Mouse (Mus musculus): Measurements from ENCODE around the gene Cecr2. TPM values are rescaled to one million over a fixed set of nuclear protein-coding genes. Genes with fewer than 3 reads are reported as not detected.
"Not testable (repeated sequence)": the region's sequence is repeated elsewhere in the genome, so short reads cannot be mapped to it uniquely, and the experiment has no call there.

The Cecr2 gene
- polyA plus RNA-seq, 1 experiment from 2014 or later: 2.1 TPM

DNA sequence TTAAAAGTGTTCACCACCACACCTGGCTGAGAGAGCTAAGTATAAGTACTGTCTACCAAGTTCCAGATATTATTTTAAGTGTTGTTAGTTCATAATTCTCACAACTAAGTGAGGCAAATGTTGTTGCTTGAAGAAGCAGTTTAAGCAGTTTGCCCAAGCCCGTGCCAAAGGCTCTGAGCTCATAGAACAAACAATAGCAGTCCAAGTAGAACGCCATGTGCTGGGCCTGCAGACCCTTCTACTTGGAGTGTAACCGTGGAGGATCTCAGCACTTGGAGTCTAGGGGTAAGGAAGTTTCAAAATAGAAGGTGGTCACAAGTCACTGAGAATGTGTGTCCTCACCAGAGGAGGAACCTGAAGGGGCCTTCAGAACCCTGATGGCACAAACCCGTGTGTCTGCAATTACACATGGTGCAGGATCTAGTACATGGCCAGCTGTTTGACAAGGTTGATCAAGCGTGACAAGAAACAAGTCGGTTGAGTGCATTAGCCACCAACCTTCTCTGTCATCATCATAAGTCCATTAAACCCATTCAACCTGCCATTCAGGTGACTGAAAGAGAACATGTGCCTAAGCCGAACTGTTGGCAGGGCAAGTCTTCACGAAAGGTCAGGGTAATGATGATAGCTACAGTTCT is 30.7 kb upstream of the Cecr2 start:
- H3K9ac ChIP-seq (ENCODE audit: low read length): no peak overlapping the region
- no peaks in the 10 kb centered on the region for H3K4me1 ChIP-seq (ENCODE audit: control insufficient read depth in 2 of 2, insufficient read depth in 2 of 2, low read length in 2 of 2)
- no peaks in the 10 kb centered on the region for H3K36me3 ChIP-seq (ENCODE audit: control insufficient read depth, insufficient read depth, low read length)
- H3K27ac ChIP-seq (replicated peaks in 1 of 2; ENCODE audit: control insufficient read depth in 1 of 2, insufficient read depth in 1 of 2, low read depth in 2 of 2, low read length in 2 of 2): no peak overlapping the region
- H3K27me3 ChIP-seq (ENCODE audit: control insufficient read depth, insufficient read depth, low read length): no peaks in the 10 kb centered on the region
- no peak overlapping the region for H3K4me2 ChIP-seq (ENCODE audit: low read length)
- H3K4me3 ChIP-seq (ENCODE audit: control insufficient read depth in 1 of 2, insufficient read depth in 1 of 2, low read depth in 1 of 2, low read length in 2 of 2): no peak overlapping the region
- no peaks in the 10 kb centered on the region for H3K9me3 ChIP-seq (ENCODE audit: control insufficient read depth, low read length)
- WGBS: 83% methylated on average over 8 of the region's 8 CpGs
- ATAC-seq (ENCODE audit: insufficient number of reproducible peaks, insufficient read depth, low FRiP score, low read depth): no peak

DNA sequence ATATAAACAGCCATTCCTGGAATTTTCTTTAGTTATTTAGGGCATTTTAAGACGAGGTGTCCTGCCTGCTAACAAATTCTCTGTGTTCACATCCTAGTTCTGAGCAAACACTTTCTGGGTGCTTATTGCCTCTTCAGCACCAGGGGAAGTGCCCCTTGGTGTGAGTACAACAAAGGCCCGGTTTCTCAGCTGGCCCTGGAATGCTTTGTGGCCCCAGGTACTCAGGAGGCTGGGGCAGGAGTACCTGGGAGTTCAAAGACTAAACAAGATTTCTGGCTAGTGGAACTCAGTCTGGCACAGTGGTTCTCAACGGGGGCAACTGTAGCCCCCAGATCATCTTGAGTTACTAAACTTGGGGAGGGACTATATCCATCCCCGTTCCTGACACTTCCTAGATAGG is 26.6 kb upstream of the Cecr2 start:
- H3K4me1 ChIP-seq (ENCODE audit: control insufficient read depth in 2 of 2, insufficient read depth in 2 of 2, low read length in 2 of 2): peaks cover 0 to 4% of the 10 kb centered on the region in 2 experiments; a peak in 1 of 4 replicates
- WGBS: 48% methylated on average over 4 of the region's 4 CpGs
- no peaks in the 10 kb centered on the region for H3K27me3 ChIP-seq (ENCODE audit: control insufficient read depth, insufficient read depth, low read length)
- no peak overlapping the region for H3K9ac ChIP-seq (ENCODE audit: low read length)
- no peaks in the 10 kb centered on the region for H3K9me3 ChIP-seq (ENCODE audit: control insufficient read depth, low read length)
- ATAC-seq (ENCODE audit: insufficient number of reproducible peaks, insufficient read depth, low FRiP score, low read depth): no peak
- H3K4me2 ChIP-seq (ENCODE audit: low read length): no peak overlapping the region
- H3K36me3 ChIP-seq (ENCODE audit: control insufficient read depth, insufficient read depth, low read length): no peaks in the 10 kb centered on the region
- H3K27ac ChIP-seq (replicated peaks in 1 of 2; ENCODE audit: control insufficient read depth in 1 of 2, insufficient read depth in 1 of 2, low read depth in 2 of 2, low read length in 2 of 2): no peak overlapping the region
- H3K4me3 ChIP-seq (ENCODE audit: control insufficient read depth in 1 of 2, insufficient read depth in 1 of 2, low read depth in 1 of 2, low read length in 2 of 2): no peak overlapping the region

DNA sequence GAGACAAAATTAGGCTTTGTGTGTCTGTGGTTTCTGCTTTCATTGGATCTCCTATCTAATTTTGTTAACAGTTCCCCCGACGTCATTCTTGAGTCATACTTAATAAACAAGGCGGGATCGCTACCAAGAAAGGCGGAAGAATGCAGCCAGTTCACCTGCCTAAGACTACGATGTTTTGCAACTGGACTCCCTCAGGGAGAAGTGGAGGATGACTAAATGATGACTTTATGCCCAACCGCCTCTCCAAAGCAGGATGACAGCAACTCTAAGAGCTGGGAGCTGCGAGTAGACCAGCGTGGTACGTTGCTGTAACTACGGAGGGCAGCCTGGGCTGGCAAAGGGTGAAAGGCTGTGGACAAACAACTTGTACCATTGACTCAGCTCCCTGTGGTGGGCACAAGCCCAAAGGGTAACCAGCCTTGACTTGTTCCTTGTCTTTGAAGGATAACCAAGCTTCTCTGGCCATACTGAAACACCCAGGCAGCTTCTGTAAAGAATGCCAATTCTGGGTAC is 24.2 kb upstream of the Cecr2 start:
- no peak overlapping the region for H3K4me2 ChIP-seq (ENCODE audit: low read length)
- 90% methylated on average over 11 of the region's 11 CpGs for WGBS
- no peak overlapping the region for H3K4me3 ChIP-seq (ENCODE audit: control insufficient read depth in 1 of 2, insufficient read depth in 1 of 2, low read depth in 1 of 2, low read length in 2 of 2)
- ATAC-seq (ENCODE audit: insufficient number of reproducible peaks, insufficient read depth, low FRiP score, low read depth): no peak
- H3K4me1 ChIP-seq (ENCODE audit: control insufficient read depth in 2 of 2, insufficient read depth in 2 of 2, low read length in 2 of 2): peaks cover 0 to 4% of the 10 kb centered on the region in 2 experiments; a peak in 1 of 4 replicates
- H3K27me3 ChIP-seq (ENCODE audit: control insufficient read depth, insufficient read depth, low read length): no peaks in the 10 kb centered on the region
- no peaks in the 10 kb centered on the region for H3K9me3 ChIP-seq (ENCODE audit: control insufficient read depth, low read length)
- no peaks in the 10 kb centered on the region for H3K36me3 ChIP-seq (ENCODE audit: control insufficient read depth, insufficient read depth, low read length)
- no peak overlapping the region for H3K27ac ChIP-seq (replicated peaks in 1 of 2; ENCODE audit: control insufficient read depth in 1 of 2, insufficient read depth in 1 of 2, low read depth in 2 of 2, low read length in 2 of 2)
- H3K9ac ChIP-seq (ENCODE audit: low read length): no peak overlapping the region

DNA sequence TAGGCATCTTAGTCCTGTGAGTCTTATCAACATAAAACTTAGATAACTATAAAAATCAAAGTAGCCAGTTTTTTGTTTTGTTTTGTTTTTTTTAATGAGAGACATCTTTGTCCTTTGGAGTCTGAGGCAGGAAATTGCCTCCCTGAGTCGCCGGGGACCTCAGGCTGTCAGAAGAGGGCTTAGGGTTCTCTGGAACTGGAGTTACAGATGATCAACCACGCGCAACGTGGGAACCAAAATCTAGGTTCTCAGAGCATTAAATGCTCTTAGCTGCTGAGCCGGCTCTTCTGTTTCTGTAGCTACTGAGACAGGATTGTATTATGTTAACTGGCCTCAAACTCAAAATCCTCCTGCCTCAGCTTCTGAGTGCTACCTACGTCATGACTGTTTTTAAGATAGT is 22.4 kb upstream of the Cecr2 start:
- Histone ChIP-seq H3K36me3 (ENCODE audit: control insufficient read depth, insufficient read depth, low read length) (no peaks in the 10 kb centered on the region), H3K27me3 (ENCODE audit: control insufficient read depth, insufficient read depth, low read length) (no peaks in the 10 kb centered on the region), H3K4me3 (ENCODE audit: control insufficient read depth in 1 of 2, insufficient read depth in 1 of 2, low read depth in 1 of 2, low read length in 2 of 2) (no peak overlapping the region), H3K27ac (replicated peaks in 1 of 2; ENCODE audit: control insufficient read depth in 1 of 2, insufficient read depth in 1 of 2, low read depth in 2 of 2, low read length in 2 of 2) (no peak overlapping the region), H3K9me3 (ENCODE audit: control insufficient read depth, low read length) (no peaks in the 10 kb centered on the region), H3K4me2 (ENCODE audit: low read length) (no peak overlapping the region), H3K9ac (ENCODE audit: low read length) (no peak overlapping the region), H3K4me1 (ENCODE audit: control insufficient read depth in 2 of 2, insufficient read depth in 2 of 2, low read length in 2 of 2) (peaks cover 5 to 7% of the 10 kb centered on the region in 2 experiments; a peak in 2 of 4 replicates)
- ATAC-seq (ENCODE audit: insufficient number of reproducible peaks, insufficient read depth, low FRiP score, low read depth): no peak
- 69% methylated on average over 7 of the region's 7 CpGs for WGBS

DNA sequence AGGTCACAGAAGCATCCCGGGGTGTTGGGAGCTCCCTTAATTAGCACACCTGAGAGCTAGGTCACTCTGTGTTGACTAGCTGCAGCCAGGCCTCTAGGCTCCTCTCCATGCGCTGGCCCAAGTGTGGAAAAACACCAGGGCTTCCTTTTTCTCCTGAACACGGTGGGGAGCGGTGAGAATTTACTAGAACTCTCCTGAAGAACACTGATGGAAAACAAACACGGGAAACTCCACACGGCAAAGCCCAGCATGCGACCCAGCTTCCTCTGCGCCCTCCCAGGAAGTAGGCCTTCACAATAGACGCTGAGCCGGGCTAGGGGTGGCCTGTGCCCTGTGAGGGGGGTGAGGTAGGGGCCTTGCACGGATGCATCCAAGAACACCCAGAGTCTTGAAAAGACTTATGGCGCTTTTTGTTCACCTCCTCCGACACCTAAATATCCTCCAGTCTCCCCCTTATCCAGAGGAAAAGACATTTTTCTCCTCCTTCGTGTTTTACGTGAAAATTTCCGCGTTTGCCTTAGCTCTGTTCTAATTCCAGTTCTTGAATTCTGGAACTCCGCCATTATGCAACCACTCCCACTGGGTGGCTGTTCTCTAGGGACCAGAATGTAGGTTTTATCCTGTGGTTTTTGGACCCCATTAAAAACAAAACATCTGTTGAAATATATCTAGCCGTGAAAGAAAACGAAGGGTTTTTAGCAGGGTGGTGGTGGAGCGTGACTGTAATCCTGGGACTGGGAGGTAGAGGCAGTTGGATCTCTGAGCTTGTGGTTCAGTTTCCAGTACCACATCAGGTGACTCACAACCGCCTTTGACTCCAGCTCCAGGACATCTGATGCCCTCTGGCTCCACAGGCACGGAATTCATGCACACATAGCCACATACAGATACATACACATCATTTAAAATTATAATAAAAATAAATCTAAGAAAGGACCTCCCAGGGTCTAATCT is 21.5 kb upstream of the Cecr2 start:
- Histone ChIP-seq H3K27me3 (ENCODE audit: control insufficient read depth, insufficient read depth, low read length) (no peaks in the 10 kb centered on the region), H3K27ac (replicated peaks in 1 of 2; ENCODE audit: control insufficient read depth in 1 of 2, insufficient read depth in 1 of 2, low read depth in 2 of 2, low read length in 2 of 2) (0 out of 4 replicates have a peak overlapping the region, but pooled peaks of 1 of the 2 experiments have one; percentile 22), H3K9me3 (ENCODE audit: control insufficient read depth, low read length) (no peaks in the 10 kb centered on the region), H3K4me3 (ENCODE audit: control insufficient read depth in 1 of 2, insufficient read depth in 1 of 2, low read depth in 1 of 2, low read length in 2 of 2) (no peak overlapping the region), H3K4me2 (ENCODE audit: low read length) (no peak overlapping the region), H3K36me3 (ENCODE audit: control insufficient read depth, insufficient read depth, low read length) (no peaks in the 10 kb centered on the region), H3K9ac (ENCODE audit: low read length) (no peak overlapping the region), H3K4me1 (ENCODE audit: control insufficient read depth in 2 of 2, insufficient read depth in 2 of 2, low read length in 2 of 2) (peaks cover 5 to 7% of the 10 kb centered on the region in 2 experiments; a peak in 2 of 4 replicates)
- no peak for ATAC-seq (ENCODE audit: insufficient number of reproducible peaks, insufficient read depth, low FRiP score, low read depth)
- WGBS: 59% methylated on average over 23 of the region's 23 CpGs

DNA sequence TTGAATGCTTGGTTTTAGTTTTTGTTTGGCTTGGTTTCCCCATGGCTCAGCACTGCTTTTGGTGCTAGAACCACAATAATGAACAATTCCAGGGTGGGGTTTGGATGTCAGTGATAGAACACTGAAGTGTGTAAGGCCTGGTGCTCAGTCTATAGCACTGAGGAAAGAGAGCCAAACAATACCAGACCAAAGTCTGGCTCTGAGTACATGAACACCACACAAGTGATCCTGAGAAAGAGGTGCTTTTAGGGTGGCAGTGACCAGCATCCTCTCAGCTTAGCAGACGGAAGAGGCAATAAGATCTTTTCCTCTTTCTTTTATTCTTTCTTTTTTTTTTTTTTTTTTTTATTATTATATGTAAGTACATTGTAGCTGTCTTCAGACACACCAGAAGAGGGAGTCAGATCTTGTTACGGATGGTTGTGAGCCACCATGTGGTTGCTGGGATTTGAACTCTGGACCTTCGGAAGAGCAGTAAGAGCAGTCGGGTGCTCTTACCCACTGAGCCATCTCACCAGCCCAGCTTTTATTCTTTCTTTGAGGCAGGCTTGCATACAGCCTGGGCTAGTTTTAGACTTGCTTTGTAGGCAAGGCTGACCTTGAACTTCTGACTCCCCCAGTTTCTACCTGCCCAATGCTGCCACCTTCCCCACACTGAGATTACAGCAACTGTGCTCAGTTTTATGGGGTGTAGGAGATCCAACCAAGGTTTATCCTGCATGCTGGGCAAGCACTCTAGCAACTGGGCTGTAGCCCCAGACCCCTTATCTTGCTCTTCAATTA is 18.7 kb upstream of the Cecr2 start:
- WGBS: 93% methylated on average over 3 of the region's 4 CpGs
- not testable (repeated sequence) for H3K9me3 ChIP-seq (ENCODE audit: control insufficient read depth, low read length); ATAC-seq (ENCODE audit: insufficient number of reproducible peaks, insufficient read depth, low FRiP score, low read depth); H3K4me3 ChIP-seq (ENCODE audit: control insufficient read depth in 1 of 2, insufficient read depth in 1 of 2, low read depth in 1 of 2, low read length in 2 of 2); H3K27me3 ChIP-seq (ENCODE audit: control insufficient read depth, insufficient read depth, low read length); H3K4me1 ChIP-seq (ENCODE audit: control insufficient read depth in 2 of 2, insufficient read depth in 2 of 2, low read length in 2 of 2); H3K9ac ChIP-seq (ENCODE audit: low read length); H3K36me3 ChIP-seq (ENCODE audit: control insufficient read depth, insufficient read depth, low read length); H3K27ac ChIP-seq (replicated peaks in 1 of 2; ENCODE audit: control insufficient read depth in 1 of 2, insufficient read depth in 1 of 2, low read depth in 2 of 2, low read length in 2 of 2); H3K4me2 ChIP-seq (ENCODE audit: low read length)

DNA sequence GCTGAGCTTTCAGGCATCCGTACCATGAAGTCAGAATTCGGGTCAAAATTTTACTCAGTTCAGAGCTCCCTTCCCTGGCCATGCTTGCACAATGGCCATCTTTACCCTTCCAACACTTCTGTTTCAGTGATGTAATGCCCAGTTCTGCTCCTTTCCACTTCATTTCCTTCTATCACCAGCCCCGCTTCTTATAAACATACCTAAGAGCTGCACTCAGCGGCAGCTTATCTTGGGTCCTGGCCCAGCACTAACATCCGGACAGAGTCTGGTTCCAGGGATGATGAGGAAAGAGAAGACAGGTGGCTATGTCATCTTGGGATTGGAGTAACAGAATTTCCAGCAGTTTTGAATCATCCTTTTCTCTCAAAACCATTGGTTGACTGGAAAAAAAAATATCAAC is 18.0 kb upstream of the Cecr2 start:
- H3K36me3 ChIP-seq (ENCODE audit: control insufficient read depth, insufficient read depth, low read length): no peaks in the 10 kb centered on the region
- H3K27ac ChIP-seq (replicated peaks in 1 of 2; ENCODE audit: control insufficient read depth in 1 of 2, insufficient read depth in 1 of 2, low read depth in 2 of 2, low read length in 2 of 2): no peak overlapping the region
- H3K9ac ChIP-seq (ENCODE audit: low read length): no peak overlapping the region
- no peak for ATAC-seq (ENCODE audit: insufficient number of reproducible peaks, insufficient read depth, low FRiP score, low read depth)
- WGBS: 28% methylated on average over 5 of the region's 5 CpGs
- peaks cover 5 to 7% of the 10 kb centered on the region in 2 experiments; a peak in 2 of 4 replicates for H3K4me1 ChIP-seq (ENCODE audit: control insufficient read depth in 2 of 2, insufficient read depth in 2 of 2, low read length in 2 of 2)
- no peak overlapping the region for H3K4me3 ChIP-seq (ENCODE audit: control insufficient read depth in 1 of 2, insufficient read depth in 1 of 2, low read depth in 1 of 2, low read length in 2 of 2)
- H3K9me3 ChIP-seq (ENCODE audit: control insufficient read depth, low read length): no peaks in the 10 kb centered on the region
- no peak overlapping the region for H3K4me2 ChIP-seq (ENCODE audit: low read length)
- no peaks in the 10 kb centered on the region for H3K27me3 ChIP-seq (ENCODE audit: control insufficient read depth, insufficient read depth, low read length)

Measured in heart, embryonic 14.5 days (tissue).